Mouse (Mus musculus) hindbrain, embryonic 15.5 days (tissue): ENCODE measurements around the gene Gm8693. TPM values are rescaled to one million over a fixed set of nuclear protein-coding genes. Genes with fewer than 3 reads are reported as not detected.
"Not testable (repeated sequence)": the region's sequence is repeated elsewhere in the genome, so short reads cannot be mapped to it uniquely, and the experiment has no call there.

Source experiments
- ATAC-seq: fragments of 200-750 bp; cut with Nextera tagmentation; 2 replicates; pipeline ENCODE4 v1.8.0; 2017; ENCODE audit warnings: low read depth, moderate number of reproducible peaks, moderate TSS enrichment; ENCODE audit not compliant: low FRiP score
- H3K27ac ChIP-seq: fragments of 300-500 bp; sonication (generic); replicated peaks from 2 replicates; pipeline ENCODE4 v1.5.1; 2015; ENCODE audit warnings: mild to moderate bottlenecking, inconsistent platforms
- H3K27me3 ChIP-seq: fragments of 300-500 bp; sonication (generic); 2 replicates; pipeline ENCODE4 v1.6.1; 2015; ENCODE audit warnings: control low read depth, inconsistent platforms
- H3K36me3 ChIP-seq: fragments of 300-500 bp; sonication (generic); 2 replicates; pipeline ENCODE4 v1.6.1; 2015; ENCODE audit warnings: control low read depth, inconsistent platforms
- H3K4me1 ChIP-seq: fragments of 300-500 bp; sonication (generic); replicated peaks from 2 replicates; pipeline ENCODE4 v1.6.1; 2015; ENCODE audit warnings: control low read depth, inconsistent platforms
- H3K4me2 ChIP-seq: fragments of 300-500 bp; sonication (generic); 2 replicates; pipeline ENCODE4 v1.6.1; 2015; ENCODE audit warnings: moderate library complexity, mild to moderate bottlenecking, inconsistent platforms
- H3K4me3 ChIP-seq: fragments of 300-500 bp; sonication (generic); 2 replicates; pipeline ENCODE4 v1.5.1; 2015; ENCODE audit warnings: mild to moderate bottlenecking, inconsistent platforms
- H3K9ac ChIP-seq: fragments of 300-500 bp; sonication (generic); 2 replicates; pipeline ENCODE4 v1.6.1; 2015; ENCODE audit warnings: inconsistent platforms
- H3K9me3 ChIP-seq: fragments of 300-500 bp; sonication (generic); 2 replicates; pipeline ENCODE4 v1.6.1; 2016; ENCODE audit warnings: control low read depth, inconsistent platforms
- WGBS: fragments of 180-500 bp; shearing (Covaris S2); methylation state at CpG from one replicate; pipeline ENCODE4 v1.1.7; 2015; 5-methylcytosine and 5-hydroxymethylcytosine counted together
- polyA plus RNA-seq: library from polyadenylated mRNA; unstranded; fragments of >200 nt; fragmentation: Nextera tagmentation; extraction: Ambion mirVana; gene quantifications from 2 replicates; pipeline ENCODE4 v1.2.1, GENCODE M21; 2015

Gene Gm8693
- not detected in 2 replicates for polyA plus RNA-seq

DNA sequence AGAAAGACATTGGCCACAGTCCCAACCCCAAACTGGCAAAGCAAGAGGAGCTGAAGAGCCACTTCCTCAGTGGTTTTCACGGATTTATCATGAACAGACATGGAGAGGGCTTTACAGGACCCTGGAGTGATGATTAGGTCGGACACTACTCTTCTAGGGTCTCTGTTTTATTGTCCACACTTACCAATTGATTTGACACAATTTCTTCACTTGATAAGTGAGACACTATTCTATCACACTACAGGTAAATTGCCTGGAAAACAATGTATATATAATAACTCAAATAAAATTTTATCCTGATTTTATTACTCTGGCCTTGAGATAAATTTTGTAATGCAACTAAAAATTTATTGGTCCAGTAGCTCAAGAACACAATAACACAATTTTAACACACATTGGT, at the start of gene Gm8693:
Gm8693 (minus strand) TSS at position 101 of the 400 bp plus-strand sequence.
- H3K27ac ChIP-seq, H3K27me3 ChIP-seq, H3K9me3 ChIP-seq, H3K36me3 ChIP-seq, H3K4me2 ChIP-seq, H3K4me3 ChIP-seq, ATAC-seq, H3K4me1 ChIP-seq, H3K9ac ChIP-seq: not testable (repeated sequence)
- WGBS, result no CpG with 5 or more reads among the region's 2 CpGs

DNA sequence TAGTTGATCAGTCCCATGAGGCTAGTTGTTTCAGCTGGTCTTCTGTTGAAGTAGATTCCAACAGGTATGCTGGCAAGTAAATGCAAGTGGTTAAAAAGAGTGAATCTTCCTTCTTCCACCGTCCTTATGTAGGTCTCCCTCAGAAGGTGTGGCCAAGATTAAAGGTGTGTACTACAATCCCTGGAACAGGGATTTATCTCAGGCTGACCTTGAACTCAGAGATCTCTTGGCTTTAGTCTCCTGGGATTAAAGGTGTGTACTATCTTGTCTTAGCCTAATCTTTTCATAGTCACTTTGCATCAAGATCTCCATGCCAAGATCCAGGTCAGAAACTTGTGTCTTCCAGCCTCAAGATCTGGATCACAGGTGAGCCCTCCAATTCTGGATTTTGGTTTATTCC, 27.5 kb upstream of the Gm8693 start, which contains the start of gene Gm4567:
Gm4567 (minus strand) TSS at position 101 of the 400 bp plus-strand sequence.
- not testable (repeated sequence) for H3K27ac ChIP-seq, H3K27me3 ChIP-seq, H3K36me3 ChIP-seq, H3K9me3 ChIP-seq, H3K4me1 ChIP-seq, H3K4me3 ChIP-seq, H3K4me2 ChIP-seq, ATAC-seq, H3K9ac ChIP-seq
- no CpG with 5 or more reads among the region's 1 CpGs for WGBS

DNA sequence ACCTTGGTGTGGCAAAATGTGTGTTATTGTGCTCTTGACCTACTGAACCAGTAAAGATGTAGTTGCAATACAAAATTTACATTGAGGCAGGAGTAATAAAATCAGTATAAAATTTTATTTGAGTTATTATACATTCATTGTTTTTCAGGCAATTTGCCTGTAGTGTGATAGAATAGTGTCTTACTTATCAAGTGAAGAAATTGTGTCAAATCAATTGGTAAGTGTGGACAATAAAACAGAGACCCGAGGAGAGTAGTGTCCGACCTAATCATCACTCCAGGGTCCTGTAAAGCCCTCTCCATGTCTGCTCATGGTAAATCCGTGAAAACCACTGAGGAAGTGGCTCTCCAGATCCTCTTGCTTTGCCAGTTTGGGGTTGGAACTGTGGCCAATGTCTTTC, 34.4 kb downstream of the Gm8693 start, which contains the start of gene Vmn1r155:
Vmn1r155 (plus strand) TSS at position 301 of the 400 bp plus-strand sequence.
- H3K27me3 ChIP-seq, ATAC-seq, H3K9me3 ChIP-seq, H3K36me3 ChIP-seq, H3K4me3 ChIP-seq, H3K9ac ChIP-seq, H3K4me1 ChIP-seq, H3K27ac ChIP-seq, H3K4me2 ChIP-seq: not testable (repeated sequence)
- WGBS, result no CpG with 5 or more reads among the region's 3 CpGs

Other genes with a start within 250 kb of the Gm8693 start
- not detected in 2 replicates for gene Gm10665, start 228.2 kb downstream of the Gm8693 start, polyA plus RNA-seq
- not detected in 2 replicates for gene Vmn1r151, start 192.6 kb downstream of the Gm8693 start, polyA plus RNA-seq
- not detected in 2 replicates for gene Vmn1r152, start 169.3 kb downstream of the Gm8693 start, polyA plus RNA-seq
- not detected in 2 replicates for gene Gm8677, start 157.4 kb downstream of the Gm8693 start, polyA plus RNA-seq
- not detected in 2 replicates for gene Gm4201, start 127.0 kb downstream of the Gm8693 start, polyA plus RNA-seq
- not detected in 2 replicates for gene Gm4565, start 104.2 kb downstream of the Gm8693 start, polyA plus RNA-seq
- not detected in 2 replicates for gene Vmn1r155, start 34.3 kb downstream of the Gm8693 start, polyA plus RNA-seq
- not detected in 2 replicates for gene Gm4567, start 27.4 kb upstream of the Gm8693 start, polyA plus RNA-seq
- gene Vmn1r157, start 69.4 kb upstream of the Gm8693 start, polyA plus RNA-seq, result not detected in 2 replicates
- not detected in 2 replicates for gene Vmn1r158, start 98.5 kb upstream of the Gm8693 start, polyA plus RNA-seq
- not detected in 2 replicates for gene Vmn1r159, start 151.3 kb upstream of the Gm8693 start, polyA plus RNA-seq
- not detected in 2 replicates for gene Vmn1r160, start 178.9 kb upstream of the Gm8693 start, polyA plus RNA-seq